Mouse (Mus musculus): ENCODE measurements around the gene Vmn2r116. TPM values are rescaled to one million over a fixed set of nuclear protein-coding genes. Genes with fewer than 3 reads are reported as not detected.
"Not testable (repeated sequence)": the region's sequence is repeated elsewhere in the genome, so short reads cannot be mapped to it uniquely, and the experiment has no call there.

Gene Vmn2r116
- not detected for total RNA-seq (2021)
- long read RNA-seq, experiment 1, result 0 reads
- long read RNA-seq, experiment 2, result 0 reads

- DNase-seq; intact Hi-C loops (cut with DNase I); H3K27ac ChIP-seq; H3K4me3 ChIP-seq: not testable (repeated sequence)
Measured at GRCm38 (mm10) chr17:23384304-23384703, at the start of gene Vmn2r116. Vmn2r116 (plus strand) TSS chr17:23384604.

- intact Hi-C loops (cut with DNase I); H3K4me3 ChIP-seq; DNase-seq; H3K27ac ChIP-seq: not testable (repeated sequence)
Measured at GRCm38 (mm10) chr17:23343441-23343840, 41.0 kb upstream of the Vmn2r116 start, which contains the start of gene Vmn2r115. Vmn2r115 (plus strand) TSS chr17:23343741.

- H3K4me3 ChIP-seq, result no peak overlapping the region
- no peak overlapping the region for H3K27ac ChIP-seq
- intact Hi-C loops (cut with DNase I), result no loop called here
- TF ChIP-seq CTCF (IDR thresholded peaks at IDR 0.05), result no peak
- DNase-seq, result no peak
Measured at GRCm38 (mm10) chr17:23351644-23352043, 32.8 kb upstream of the Vmn2r116 start.

GRCm38 (mm10) chr17:23433150-23433679, 48.8 kb downstream of the Vmn2r116 start:
- TF ChIP-seq CTCF (IDR thresholded peaks at IDR 0.05), result no peak
- Histone ChIP-seq H3K4me3 (no peak overlapping the region), H3K27ac (no peak overlapping the region)
- intact Hi-C loops (cut with DNase I), result no loop called here
- DNase-seq, result no peak

Other genes with a start within 250 kb of the Vmn2r116 start
- gene Zfp40, start 191.4 kb upstream of the Vmn2r116 start, total RNA-seq (2021), result 1 to 10 TPM in 1 of 2 experiments, under 1 TPM in 1; 0.84 to 1.5 TPM
- gene Vmn2r114, start 72.1 kb upstream of the Vmn2r116 start, total RNA-seq (2021), result not detected
- gene Vmn2r115, start 40.9 kb upstream of the Vmn2r116 start, total RNA-seq (2021), result not detected
- gene Vmn2r117, start 95.1 kb downstream of the Vmn2r116 start, total RNA-seq (2021), result not detected
- 1 to 10 TPM; 2.0 to 3.3 TPM for gene Zfp213, start 179.6 kb downstream of the Vmn2r116 start, total RNA-seq (2021)
- 1 to 10 TPM; 1.5 to 2.1 TPM for gene Zfp13, start 214.9 kb downstream of the Vmn2r116 start, total RNA-seq (2021)
- gene Zscan10, start 216.3 kb downstream of the Vmn2r116 start, total RNA-seq (2021), result not detected

Data from gastrocnemius, adult 2 months (tissue).